Mouse (Mus musculus) ES-E14 (cell line): Measurements from ENCODE around the gene Mettl24. TPM values are rescaled to one million over a fixed set of nuclear protein-coding genes. Genes with fewer than 3 reads are reported as not detected.

Source experiments
- DNase-seq: peaks from one replicate; pipeline ENCODE4 v3.0.0-alpha.2; 2013; ENCODE audit warnings: low read depth, low spot score
- H3K27ac ChIP-seq: 2 replicates; pipeline ENCODE4 v1.5.1; 2012; ENCODE audit warnings: low read depth, mild to moderate bottlenecking, low read length, moderate library complexity, mixed read lengths; ENCODE audit not compliant: poor library complexity, insufficient read depth, severe bottlenecking
- H3K36me3 ChIP-seq: 2 replicates; pipeline ENCODE4 v1.6.1; 2012; ENCODE audit warnings: mild to moderate bottlenecking, low read length, moderate library complexity, mixed read lengths; ENCODE audit not compliant: control insufficient read depth, poor library complexity, insufficient read depth, severe bottlenecking
- H3K4me1 ChIP-seq, 2 experiments: fragments of 150-350 bp in 1 of 2; sonication (generic) in 1 of 2; 2 replicates each; pipeline ENCODE4 v1.6.1; 2012; ENCODE audit warnings: low read length in 2 of 2, mild to moderate bottlenecking in 1 of 2, mixed read lengths in 1 of 2; ENCODE audit not compliant: control insufficient read depth in 2 of 2, insufficient read depth in 2 of 2, poor library complexity in 1 of 2
- H3K4me3 ChIP-seq, 2 experiments: fragments of 150-350 bp in 1 of 2; sonication (generic) in 1 of 2; 2 replicates each; pipeline ENCODE4 v1.5.1; 2012; ENCODE audit warnings: low read length in 2 of 2, low read depth in 1 of 2, mild to moderate bottlenecking in 1 of 2, mixed read lengths in 1 of 2; ENCODE audit not compliant: insufficient read depth in 1 of 2, poor library complexity in 1 of 2, severe bottlenecking in 1 of 2
- H3K9ac ChIP-seq: 2 replicates; pipeline ENCODE4 v1.6.1; 2012; ENCODE audit warnings: low read depth, mild to moderate bottlenecking, low read length, mixed read lengths; ENCODE audit not compliant: poor library complexity, insufficient read depth, severe bottlenecking
- H3K9me3 ChIP-seq: fragments of 150-350 bp; sonication (generic); 2 replicates; pipeline ENCODE4 v1.6.1; 2012; ENCODE audit warnings: low read depth, mild to moderate bottlenecking, low read length; ENCODE audit not compliant: control insufficient read depth, insufficient read depth
- CHD2 ChIP-seq: IDR thresholded peaks from 2 replicates; pipeline ENCODE4 v1.6.1; 2014; ENCODE audit warnings: mild to moderate bottlenecking, low read depth, low read length, inconsistent platforms
- HCFC1 ChIP-seq: IDR thresholded peaks from 2 replicates; pipeline ENCODE4 v1.6.1; 2012; ENCODE audit warnings: low read length, inconsistent platforms, borderline replicate concordance; ENCODE audit not compliant: insufficient read depth
- MAFK ChIP-seq: IDR thresholded peaks from 2 replicates; pipeline ENCODE4 v1.6.1; 2014; ENCODE audit warnings: mild to moderate bottlenecking, low read depth, low read length, inconsistent platforms; ENCODE audit not compliant: insufficient read depth
- ZC3H11A ChIP-seq: IDR thresholded peaks from 2 replicates; pipeline ENCODE4 v1.6.1; 2012; ENCODE audit warnings: low read depth, mild to moderate bottlenecking, inconsistent platforms, low read length, borderline replicate concordance
- ZNF384 ChIP-seq: IDR thresholded peaks from 2 replicates; pipeline ENCODE4 v1.6.1; 2012; ENCODE audit warnings: low read depth, low read length, inconsistent platforms
- in situ Hi-C, 2 experiments: fragments of 600-800 bp; cut with MboI; formaldehyde crosslinking; loops; one replicate each; pipeline ENCODE4 v1.15.1; 2025; ENCODE audit warnings: low sequenced_read_pairs in 2 of 2, inconsistent platforms in 1 of 2; ENCODE audit not compliant: unreplicated experiment in 2 of 2
- total RNA-seq: library from RNA; depleted of rRNA; stranded (reverse); fragments of 300-350 nt; gene quantifications from 2 replicates; pipeline ENCODE4 v1.2.3, GENCODE M21; 2012

The Mettl24 gene
- total RNA-seq, 1 experiment: 0.40 TPM

- in situ Hi-C loops: no loop called here
- no peak for DNase-seq
- Histone ChIP-seq H3K4me3 (no peak overlapping the region), H3K36me3 (no peaks in the 10 kb centered on the region), H3K27ac (no peak overlapping the region), H3K9ac (no peak overlapping the region), H3K9me3 (no peaks in the 10 kb centered on the region), H3K4me1 (no peaks in the 10 kb centered on the region)
- TF ChIP-seq MAFK: no peak
- no peak for TF ChIP-seq HCFC1
- TF ChIP-seq ZNF384: no peak
- no peak for TF ChIP-seq ZC3H11A
- no peak for TF ChIP-seq CHD2
Measured at GRCm38 (mm10) chr10:40760195-40761009, 77.3 kb downstream of the Mettl24 start.

- H3K27ac ChIP-seq: no peak overlapping the region
Measured at GRCm38 (mm10) chr10:40761010-40761752, 78.1 kb downstream of the Mettl24 start.

GRCm38 (mm10) chr10:40762624-40763023, 79.5 kb downstream of the Mettl24 start:
- no peak for DNase-seq
- H3K4me1 ChIP-seq: no peaks in the 10 kb centered on the region
- in situ Hi-C loops: no loop called here
- no peak overlapping the region for H3K4me3 ChIP-seq
- no peak overlapping the region for H3K27ac ChIP-seq
- no peaks in the 10 kb centered on the region for H3K9me3 ChIP-seq
- H3K9ac ChIP-seq: no peak overlapping the region
- H3K36me3 ChIP-seq: no peaks in the 10 kb centered on the region
- no peak for TF ChIP-seq ZC3H11A
- TF ChIP-seq MAFK: no peak
- no peak for TF ChIP-seq ZNF384
- TF ChIP-seq HCFC1: no peak
- no peak for TF ChIP-seq CHD2

More at GRCm38 (mm10) chr10:40761010-40761752, 78.1 kb downstream of the Mettl24 start:
- DNase-seq: no peak
- Histone ChIP-seq H3K9me3 (no peaks in the 10 kb centered on the region), H3K9ac (no peak overlapping the region), H3K4me3 (no peak overlapping the region), H3K36me3 (no peaks in the 10 kb centered on the region), H3K4me1 (no peaks in the 10 kb centered on the region)
- no peak for TF ChIP-seq HCFC1
- no peak for TF ChIP-seq ZNF384
- TF ChIP-seq MAFK: no peak
- TF ChIP-seq CHD2: no peak
- no peak for TF ChIP-seq ZC3H11A
- in situ Hi-C loops: no loop called here

- no peak overlapping the region for H3K27ac ChIP-seq
- no peak for DNase-seq
- TF ChIP-seq ZNF384: no peak
- in situ Hi-C loops: no loop called here
- H3K9ac ChIP-seq: no peak overlapping the region
- H3K4me1 ChIP-seq: no peaks in the 10 kb centered on the region
- H3K9me3 ChIP-seq: no peaks in the 10 kb centered on the region
- no peak overlapping the region for H3K4me3 ChIP-seq
- no peaks in the 10 kb centered on the region for H3K36me3 ChIP-seq
Measured at GRCm38 (mm10) chr10:40763084-40763720, 80.1 kb downstream of the Mettl24 start.
